Mouse (Mus musculus) cerebellum, adult 2 months (tissue): ENCODE results near the gene Numb.

Experiments
- CTCF ChIP-seq: fragments of 200-500 bp; IDR thresholded peaks from 2 replicates; pipeline ENCODE4 v1.5.1; 2011; ENCODE audit warnings: low read depth, mild to moderate bottlenecking, control low read depth, low read length, moderate library complexity, borderline replicate concordance; ENCODE audit not compliant: insufficient read depth
- POLR2A ChIP-seq: fragments of 200-500 bp; IDR thresholded peaks from 2 replicates; pipeline ENCODE4 v1.6.1; 2011; ENCODE audit warnings: low read length, control low read depth, borderline replicate concordance; ENCODE audit not compliant: insufficient read depth

DNA sequence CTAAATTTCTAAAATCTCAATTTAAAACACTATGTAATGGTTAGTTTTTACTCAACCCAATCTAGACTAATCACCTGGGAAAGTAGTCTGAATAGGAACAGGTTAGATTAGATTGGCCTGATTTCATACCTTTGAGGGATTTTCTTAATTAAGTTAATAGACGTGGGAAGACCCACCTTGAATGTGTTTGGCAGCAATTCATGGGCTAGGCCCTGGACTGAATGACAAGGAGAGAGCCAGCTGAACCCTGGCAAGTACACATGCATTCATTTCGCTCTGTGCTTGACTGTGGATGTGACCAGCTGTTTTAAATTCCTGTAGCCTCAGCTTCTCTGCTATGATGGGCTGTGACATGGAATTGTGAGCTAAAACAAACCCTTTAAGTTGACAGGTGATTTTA is 40.8 kb downstream of the Numb start:
- TF ChIP-seq CTCF (no peak), POLR2A (no peak)
